Mouse (Mus musculus) layer of hippocampus, adult 8-10 months (tissue): ENCODE measurements around the gene Afap1l2. TPM values are rescaled to one million over a fixed set of nuclear protein-coding genes. Genes with fewer than 3 reads are reported as not detected.

Experiments used
- DNase-seq, 2 experiments: peaks; one replicate each; pipeline ENCODE4 v3.0.0; 2022; ENCODE audit warnings: low spot score in 2 of 2
- total RNA-seq, 4 experiments: library from RNA; stranded (reverse); gene quantifications; 2 replicates each; pipeline ENCODE4 v1.2.4; 2022

The Afap1l2 gene
- 10 to 100 TPM; 10.1 to 13.6 (median 12.0) TPM for total RNA-seq

- peak in 1 of 2 experiments; percentile 42 for DNase-seq
These were observed at the start of gene Afap1l2 for GRCm38 (mm10) chr19:57007781-57008710. Gene Afap1l2, minus strand, starts transcription at chr19:57008228.

GRCm38 (mm10) chr19:57057568-57057967, 49.5 kb upstream of the Afap1l2 start:
- DNase-seq: no peak

- no peak for DNase-seq
These were observed 47.4 kb upstream of the Afap1l2 start for GRCm38 (mm10) chr19:57055215-57056120.

GRCm38 (mm10) chr19:57052959-57053358, 44.9 kb upstream of the Afap1l2 start:
- DNase-seq: no peak

- no peak for DNase-seq
These were observed 44.0 kb upstream of the Afap1l2 start for GRCm38 (mm10) chr19:57052016-57052415.

GRCm38 (mm10) chr19:57049592-57050090, 41.6 kb upstream of the Afap1l2 start:
- DNase-seq: no peak

GRCm38 (mm10) chr19:57047671-57048320, 39.8 kb upstream of the Afap1l2 start:
- DNase-seq: no peak

- DNase-seq: no peak
These were observed 31.2 kb upstream of the Afap1l2 start for GRCm38 (mm10) chr19:57039258-57039657.

GRCm38 (mm10) chr19:57036860-57037259, 28.8 kb upstream of the Afap1l2 start:
- DNase-seq: no peak

GRCm38 (mm10) chr19:57031582-57031981, 23.6 kb upstream of the Afap1l2 start:
- peak; percentile 53 to 62 for DNase-seq

GRCm38 (mm10) chr19:57029461-57029860, 21.4 kb upstream of the Afap1l2 start:
- DNase-seq: no peak

GRCm38 (mm10) chr19:57028327-57029179, 20.5 kb upstream of the Afap1l2 start:
- DNase-seq: no peak

- DNase-seq: no peak
These were observed 18.5 kb upstream of the Afap1l2 start for GRCm38 (mm10) chr19:57026501-57026900.

- no peak for DNase-seq
These were observed 9.8 kb upstream of the Afap1l2 start for GRCm38 (mm10) chr19:57017785-57018179.

GRCm38 (mm10) chr19:57016995-57017784, 9.2 kb upstream of the Afap1l2 start:
- no peak for DNase-seq

- no peak for DNase-seq
These were observed 6.8 kb upstream of the Afap1l2 start for GRCm38 (mm10) chr19:57014808-57015207.

GRCm38 (mm10) chr19:57013271-57013677, 5.2 kb upstream of the Afap1l2 start:
- DNase-seq: no peak

- DNase-seq: no peak
These were observed 4.0 kb upstream of the Afap1l2 start for GRCm38 (mm10) chr19:57012068-57012467.

GRCm38 (mm10) chr19:57010064-57010463, 2.0 kb upstream of the Afap1l2 start:
- no peak for DNase-seq
